Mouse (Mus musculus): Measurements from ENCODE around the gene AI597479.

DNA sequence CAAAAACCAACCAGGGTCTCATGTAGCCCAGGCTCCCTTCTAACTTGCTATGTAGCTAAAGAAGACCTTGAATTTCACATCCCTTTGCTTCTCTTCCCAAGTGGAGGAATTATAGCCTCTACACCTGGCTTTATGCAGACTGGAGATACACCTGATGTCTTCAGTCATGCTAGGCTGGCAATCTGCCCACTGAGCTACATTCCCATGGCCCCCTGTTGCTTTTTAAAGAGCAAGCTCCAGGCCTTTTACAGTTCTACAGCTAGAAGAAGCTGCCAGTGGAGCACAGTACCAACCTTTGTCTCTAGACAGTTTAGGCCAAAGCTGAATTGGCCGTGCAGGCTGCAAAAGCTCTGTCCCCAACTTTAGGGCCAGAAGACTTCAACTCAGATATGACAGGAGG lies 8.1 kb upstream of the AI597479 start:
- TF ChIP-seq CTCF (IDR thresholded peaks at IDR 0.05; ENCODE audit: borderline replicate concordance, control insufficient read depth, extremely low read depth, insufficient read depth, low read length, poor library complexity) (no peak), POLR2A (IDR thresholded peaks at IDR 0.05; ENCODE audit: control insufficient read depth, extremely low read depth, insufficient read depth, low read length, poor library complexity) (no peak)

All from thymus, adult 2 months (tissue).